Mouse (Mus musculus) layer of hippocampus, adult 2 months (tissue): ENCODE results near the gene Dcaf4. TPM values are rescaled to one million over a fixed set of nuclear protein-coding genes. Genes with fewer than 3 reads are reported as not detected.

Source experiments
- DNase-seq, 2 experiments: peaks; one replicate each; pipeline ENCODE4 v3.0.0; 2022; ENCODE audit warnings: low spot score in 2 of 2
- H3K27ac ChIP-seq: fragments of 200-600 bp; 2 replicates; pipeline ENCODE4 v1.8.1; 2022
- H3K4me3 ChIP-seq: fragments of 200-600 bp; 2 replicates; pipeline ENCODE4 v1.8.1; 2022; ENCODE audit warnings: mild to moderate bottlenecking
- CTCF ChIP-seq: fragments of 200-600 bp; conservative IDR thresholded peaks from 2 replicates; pipeline ENCODE4 v1.8.1; 2022; ENCODE audit warnings: antibody characterized with exemption, mild to moderate bottlenecking, moderate library complexity
- total RNA-seq, 2 experiments: library from RNA; stranded (reverse); gene quantifications; 2 replicates each; pipeline ENCODE4 v1.2.3; 2021

Dcaf4 gene
- total RNA-seq, 2 experiments from 2014 or later: 29.0 to 30.3 TPM

- H3K4me3 ChIP-seq: no peak overlapping the region
- DNase-seq: no peak
- TF ChIP-seq CTCF: no peak
- no peak overlapping the region for H3K27ac ChIP-seq
Measured at GRCm38 (mm10) chr12:83577445-83577844, 57.2 kb downstream of the Dcaf4 start.

GRCm38 (mm10) chr12:83578356-83578755 lies 58.1 kb downstream of the Dcaf4 start:
- TF ChIP-seq CTCF: no peak
- no peak overlapping the region for H3K4me3 ChIP-seq
- DNase-seq: no peak

GRCm38 (mm10) chr12:83578896-83579569 lies 58.8 kb downstream of the Dcaf4 start:
- no peak for DNase-seq
- Histone ChIP-seq H3K27ac (peak overlapping the region; percentile 5), H3K4me3 (no peak overlapping the region)
- no peak for TF ChIP-seq CTCF

More at GRCm38 (mm10) chr12:83578356-83578755, 58.1 kb downstream of the Dcaf4 start:
- peak overlapping the region; percentile 5; the same call in 1 of the 2 replicates for H3K27ac ChIP-seq

- no peak for TF ChIP-seq CTCF
- no peak overlapping the region for H3K4me3 ChIP-seq
- DNase-seq: no peak
- peak overlapping the region; percentile 5; the same call in 1 of the 2 replicates for H3K27ac ChIP-seq
Measured at GRCm38 (mm10) chr12:83580283-83580682, 60.0 kb downstream of the Dcaf4 start.

- DNase-seq: no peak
- no peak overlapping the region for H3K4me3 ChIP-seq
Measured at GRCm38 (mm10) chr12:83582106-83582505, 61.8 kb downstream of the Dcaf4 start.

GRCm38 (mm10) chr12:83582747-83583146 lies 62.5 kb downstream of the Dcaf4 start:
- H3K4me3 ChIP-seq: no peak overlapping the region
- no peak for DNase-seq
- no peak for TF ChIP-seq CTCF
- peak overlapping the region; percentile 53; the same call in 1 of the 2 replicates for H3K27ac ChIP-seq

More at GRCm38 (mm10) chr12:83582106-83582505, 61.8 kb downstream of the Dcaf4 start:
- TF ChIP-seq CTCF: no peak
- H3K27ac ChIP-seq: peak overlapping the region; percentile 53; the same call in 1 of the 2 replicates

GRCm38 (mm10) chr12:83586628-83587027 lies 66.4 kb downstream of the Dcaf4 start:
- H3K27ac ChIP-seq: no peak overlapping the region
- TF ChIP-seq CTCF: no peak

More at GRCm38 (mm10) chr12:83586628-83587027, 66.4 kb downstream of the Dcaf4 start:
- no peak for DNase-seq
- no peak overlapping the region for H3K4me3 ChIP-seq

Other genes starting within 250 kb of the Dcaf4 start
- gene Dpf3, start 32.8 kb upstream of the Dcaf4 start, total RNA-seq: 10 to 100 TPM; 27.4 to 29.4 TPM
- gene Zfyve1, start 76.8 kb downstream of the Dcaf4 start, total RNA-seq: 10 to 100 TPM; 42.6 to 45.9 TPM
- gene Rbm25, start 110.8 kb downstream of the Dcaf4 start, total RNA-seq: 100 to 1,000 TPM; 130 to 143 TPM
- 10 to 100 TPM; 64.7 to 67.5 TPM for gene Psen1, start 167.7 kb downstream of the Dcaf4 start, total RNA-seq
- gene Papln, start 243.2 kb downstream of the Dcaf4 start, total RNA-seq: 1 to 10 TPM; 2.4 to 4.0 TPM